Mouse (Mus musculus): ENCODE measurements around the gene Trpm3. TPM values are rescaled to one million over a fixed set of nuclear protein-coding genes. Genes with fewer than 3 reads are reported as not detected.
A peak's percentile ranks its signal among the peaks of the same experiment; 100 is the strongest.

Trpm3 gene
- polyA plus RNA-seq, 2 experiments, result 0.03 TPM; not detected in 1

- Histone ChIP-seq H3K9me3 (ENCODE audit: control insufficient read depth, low read length) (no peaks in the 10 kb centered on the region), H3K36me3 (replicated peaks; ENCODE audit: control insufficient read depth, insufficient read depth, low read depth) (no peaks in the 10 kb centered on the region), H3K4me2 (ENCODE audit: low read depth) (no peak overlapping the region), H3K27me3 (ENCODE audit: control insufficient read depth, insufficient read depth, low read length) (no peaks in the 10 kb centered on the region), H3K27ac (no peak overlapping the region), H3K4me1 (replicated peaks; ENCODE audit: control insufficient read depth in 2 of 2, insufficient read depth in 2 of 2, low read length in 1 of 2) (no peaks in the 10 kb centered on the region), H3K4me3 (ENCODE audit: insufficient read depth in 1 of 2, low read depth in 2 of 2, low read length in 2 of 2) (no peak overlapping the region), H3K9ac (replicated peaks) (no peak overlapping the region)
- TF ChIP-seq EP300 (IDR thresholded peaks at IDR 0.05; ENCODE audit: low read depth) (no peak), CTCF (IDR thresholded peaks at IDR 0.05; ENCODE audit: low read depth) (no peak)
- DNase-seq (ENCODE audit: low read depth in 3 of 3, low spot score in 3 of 3), result no peak
- ATAC-seq (ENCODE audit: insufficient read depth), result no peak
- WGBS (ENCODE audit: insufficient replicate concordance), result 39% methylated on average over 17 of the region's 17 CpGs
These were observed 164.4 kb downstream of the Trpm3 start for GRCm38 (mm10) chr19:22303021-22303951.

GRCm38 (mm10) chr19:22303952-22304655 lies 165.3 kb downstream of the Trpm3 start:
- TF ChIP-seq CTCF (IDR thresholded peaks at IDR 0.05; ENCODE audit: low read depth) (peak; percentile 38; the same call in 1 of the 2 replicates), EP300 (IDR thresholded peaks at IDR 0.05; ENCODE audit: low read depth) (no peak)
- no peaks in the 10 kb centered on the region for H3K4me1 ChIP-seq (replicated peaks; ENCODE audit: control insufficient read depth in 2 of 2, insufficient read depth in 2 of 2, low read length in 1 of 2)
- no peak overlapping the region for H3K4me3 ChIP-seq (ENCODE audit: insufficient read depth in 1 of 2, low read depth in 2 of 2, low read length in 2 of 2)
- no peaks in the 10 kb centered on the region for H3K9me3 ChIP-seq (ENCODE audit: control insufficient read depth, low read length)
- H3K36me3 ChIP-seq (replicated peaks; ENCODE audit: control insufficient read depth, insufficient read depth, low read depth), result no peaks in the 10 kb centered on the region
- H3K9ac ChIP-seq (replicated peaks), result no peak overlapping the region
- no peaks in the 10 kb centered on the region for H3K27me3 ChIP-seq (ENCODE audit: control insufficient read depth, insufficient read depth, low read length)
- peak overlapping the region; percentile 2; the same call in 1 of the 2 replicates for H3K4me2 ChIP-seq (ENCODE audit: low read depth)
- ATAC-seq (ENCODE audit: insufficient read depth) (no peak), DNase-seq (ENCODE audit: low read depth in 3 of 3, low spot score in 3 of 3) (peak; percentile 28 to 37 (median 36))
- WGBS (ENCODE audit: insufficient replicate concordance), result 9% methylated on average over 16 of the region's 18 CpGs
- no peak overlapping the region for H3K27ac ChIP-seq

GRCm38 (mm10) chr19:22308081-22308480 lies 169.2 kb downstream of the Trpm3 start:
- 32% methylated on average over 2 of the region's 2 CpGs for WGBS (ENCODE audit: insufficient replicate concordance)
- no peak for ATAC-seq (ENCODE audit: insufficient read depth)
- Histone ChIP-seq H3K4me2 (ENCODE audit: low read depth) (no peak overlapping the region), H3K9ac (replicated peaks) (no peak overlapping the region), H3K9me3 (ENCODE audit: control insufficient read depth, low read length) (no peaks in the 10 kb centered on the region), H3K27me3 (ENCODE audit: control insufficient read depth, insufficient read depth, low read length) (no peaks in the 10 kb centered on the region), H3K4me1 (replicated peaks; ENCODE audit: control insufficient read depth in 2 of 2, insufficient read depth in 2 of 2, low read length in 1 of 2) (no peaks in the 10 kb centered on the region), H3K27ac (no peak overlapping the region), H3K4me3 (ENCODE audit: insufficient read depth in 1 of 2, low read depth in 2 of 2, low read length in 2 of 2) (no peak overlapping the region), H3K36me3 (replicated peaks; ENCODE audit: control insufficient read depth, insufficient read depth, low read depth) (no peaks in the 10 kb centered on the region)
- no peak for TF ChIP-seq EP300 (IDR thresholded peaks at IDR 0.05; ENCODE audit: low read depth)
- no peak for TF ChIP-seq CTCF (IDR thresholded peaks at IDR 0.05; ENCODE audit: low read depth)
- DNase-seq (ENCODE audit: low read depth in 3 of 3, low spot score in 3 of 3), result no peak

GRCm38 (mm10) chr19:22317306-22317705 lies 178.5 kb downstream of the Trpm3 start:
- WGBS (ENCODE audit: insufficient replicate concordance), result 60% methylated on average over 4 of the region's 4 CpGs

GRCm38 (mm10) chr19:22326813-22327212 lies 188.0 kb downstream of the Trpm3 start:
- H3K4me1 ChIP-seq (replicated peaks; ENCODE audit: control insufficient read depth in 2 of 2, insufficient read depth in 2 of 2, low read length in 1 of 2), result no peaks in the 10 kb centered on the region
- H3K4me2 ChIP-seq (ENCODE audit: low read depth), result no peak overlapping the region
- H3K27me3 ChIP-seq (ENCODE audit: control insufficient read depth, insufficient read depth, low read length), result no peaks in the 10 kb centered on the region
- TF ChIP-seq CTCF (IDR thresholded peaks at IDR 0.05; ENCODE audit: low read depth), result no peak
- no peak for TF ChIP-seq EP300 (IDR thresholded peaks at IDR 0.05; ENCODE audit: low read depth)
- no peak overlapping the region for H3K4me3 ChIP-seq (ENCODE audit: insufficient read depth in 1 of 2, low read depth in 2 of 2, low read length in 2 of 2)
- no peak for ATAC-seq (ENCODE audit: insufficient read depth)
- no peak overlapping the region for H3K9ac ChIP-seq (replicated peaks)
- H3K36me3 ChIP-seq (replicated peaks; ENCODE audit: control insufficient read depth, insufficient read depth, low read depth), result no peaks in the 10 kb centered on the region
- no peaks in the 10 kb centered on the region for H3K9me3 ChIP-seq (ENCODE audit: control insufficient read depth, low read length)
- no peak overlapping the region for H3K27ac ChIP-seq
- 46% methylated on average over 2 of the region's 2 CpGs for WGBS (ENCODE audit: insufficient replicate concordance)
- no peak for DNase-seq (ENCODE audit: low read depth in 3 of 3, low spot score in 3 of 3)

More at GRCm38 (mm10) chr19:22317306-22317705, 178.5 kb downstream of the Trpm3 start:
- DNase-seq (ENCODE audit: low read depth in 3 of 3, low spot score in 3 of 3), result no peak
- H3K9me3 ChIP-seq (ENCODE audit: control insufficient read depth, low read length), result no peaks in the 10 kb centered on the region
- no peaks in the 10 kb centered on the region for H3K36me3 ChIP-seq (replicated peaks; ENCODE audit: control insufficient read depth, insufficient read depth, low read depth)
- H3K9ac ChIP-seq (replicated peaks), result no peak overlapping the region
- TF ChIP-seq EP300 (IDR thresholded peaks at IDR 0.05; ENCODE audit: low read depth), result no peak
- no peak for TF ChIP-seq CTCF (IDR thresholded peaks at IDR 0.05; ENCODE audit: low read depth)
- no peak for ATAC-seq (ENCODE audit: insufficient read depth)
- no peak overlapping the region for H3K4me3 ChIP-seq (ENCODE audit: insufficient read depth in 1 of 2, low read depth in 2 of 2, low read length in 2 of 2)
- no peak overlapping the region for H3K4me2 ChIP-seq (ENCODE audit: low read depth)
- H3K27ac ChIP-seq, result no peak overlapping the region
- H3K4me1 ChIP-seq (replicated peaks; ENCODE audit: control insufficient read depth in 2 of 2, insufficient read depth in 2 of 2, low read length in 1 of 2), result no peaks in the 10 kb centered on the region
- no peaks in the 10 kb centered on the region for H3K27me3 ChIP-seq (ENCODE audit: control insufficient read depth, insufficient read depth, low read length)
